Comparison of ENCODE assay signal across 21 mouse cellular contexts in genomic region chr4:124199884-124200844, GRCm38 (mm10).
DNase-seq lines count a peak whose midpoint lies in the region; ATAC-seq and TF ChIP-seq lines count a peak whose summit lies in the region.
"Had no signal": no experiment of that assay in that cellular context is flagged by ENCODE, and none has a peak within 500 bp of the region (broad histone marks: within the 10 kb centered on the region; RNA-seq: fewer than 3 reads in every experiment).

No protein-coding gene starts in this region.

- peaks cover 7% of the 10 kb centered on the region for H3K4me1 ChIP-seq in hindbrain, embryonic 11.5 days (replicated peaks; ENCODE audit: control insufficient read depth, insufficient read depth, low read length)
- H3K4me1 ChIP-seq in hindbrain, postnatal 0 days (ENCODE audit: insufficient read depth, low read length), result peaks cover 5% of the 10 kb centered on the region; the same call in 1 of the 2 replicates
- H3K4me1 ChIP-seq in embryonic facial prominence, embryonic 10.5 days, result peaks cover 29% of the 10 kb centered on the region
- H3K4me1 ChIP-seq in hindbrain, embryonic 14.5 days (replicated peaks; ENCODE audit: control insufficient read depth, insufficient read depth, low read length), result peaks cover 25% of the 10 kb centered on the region
- 0 out of 2 replicates have a peak, but pooled peaks cover 14% of the 10 kb centered on the region for H3K4me1 ChIP-seq in neural tube, embryonic 14.5 days (ENCODE audit: control insufficient read depth, insufficient read depth, low read length)
- H3K4me1 ChIP-seq in kidney, embryonic 16.5 days (ENCODE audit: insufficient read depth, low read length), result no peaks in the 10 kb centered on the region

- whole genome bisulfite sequencing in hindbrain, embryonic 11.5 days, result 13% methylated on average over 14 of the region's 14 CpGs
- 24% methylated on average over 14 of the region's 14 CpGs for WGBS in hindbrain, postnatal 0 days
- 20% methylated on average over 14 of the region's 14 CpGs for WGBS in embryonic facial prominence, embryonic 10.5 days
- 7% methylated on average over 14 of the region's 14 CpGs for WGBS in hindbrain, embryonic 14.5 days
- WGBS in neural tube, embryonic 14.5 days, result 9% methylated on average over 14 of the region's 14 CpGs
- WGBS in kidney, embryonic 16.5 days, result 28% methylated on average over 14 of the region's 14 CpGs

- H3K27ac ChIP-seq in hindbrain, embryonic 11.5 days (ENCODE audit: low read depth, low read length), result peak overlapping the region; percentile 70
- H3K27ac ChIP-seq in hindbrain, postnatal 0 days, result no peak overlapping the region
- peak overlapping the region; percentile 40; the same call in 1 of the 2 replicates for H3K27ac ChIP-seq in embryonic facial prominence, embryonic 10.5 days (replicated peaks)
- H3K27ac ChIP-seq in hindbrain, embryonic 14.5 days, result no peak overlapping the region
- H3K27ac ChIP-seq in neural tube, embryonic 14.5 days (ENCODE audit: low read depth, low read length), result no peak overlapping the region
- no peak overlapping the region for H3K27ac ChIP-seq in kidney, embryonic 16.5 days (ENCODE audit: low read length)
- H3K27ac ChIP-seq: embryonic facial prominence, embryonic 12.5 days; intestine, embryonic 15.5 days; kidney, postnatal 0 days; stomach, postnatal 0 days had no signal

- no peak for TF ChIP-seq CTCF in hindbrain, postnatal 0 days (IDR thresholded peaks at IDR 0.05; ENCODE audit: low read depth)

- H3K36me3 ChIP-seq in hindbrain, embryonic 11.5 days (ENCODE audit: control insufficient read depth, insufficient read depth, low read length), result no peaks in the 10 kb centered on the region
- no peaks in the 10 kb centered on the region for H3K36me3 ChIP-seq in hindbrain, postnatal 0 days (ENCODE audit: insufficient read depth, low read length)
- no peaks in the 10 kb centered on the region for H3K36me3 ChIP-seq in embryonic facial prominence, embryonic 10.5 days (replicated peaks)
- H3K36me3 ChIP-seq in hindbrain, embryonic 14.5 days (replicated peaks; ENCODE audit: control insufficient read depth, insufficient read depth), result no peaks in the 10 kb centered on the region
- H3K36me3 ChIP-seq in neural tube, embryonic 14.5 days (ENCODE audit: control insufficient read depth, insufficient read depth, low read length), result no peaks in the 10 kb centered on the region
- no peaks in the 10 kb centered on the region for H3K36me3 ChIP-seq in kidney, embryonic 16.5 days (ENCODE audit: insufficient read depth, low read length)
- H3K36me3 ChIP-seq: embryonic facial prominence, embryonic 12.5 days; intestine, embryonic 15.5 days had no signal

- ATAC-seq in hindbrain, embryonic 11.5 days (ENCODE audit: low FRiP score), result peak; percentile 82
- ATAC-seq in hindbrain, postnatal 0 days, result no peak
- ATAC-seq in hindbrain, embryonic 14.5 days (ENCODE audit: low FRiP score), result peak; percentile 59; the same call in 1 of the 2 replicates
- 0 out of 2 replicates have a peak, but pooled peaks have one; percentile 28 for ATAC-seq in neural tube, embryonic 14.5 days (ENCODE audit: low read depth)
- ATAC-seq in kidney, embryonic 16.5 days (ENCODE audit: low FRiP score, low TSS enrichment), result no peak
- ATAC-seq: intestine, embryonic 15.5 days; Patski had no signal

- 0 out of 2 replicates have a peak overlapping the region, but pooled peaks have one; percentile 34 for H3K9ac ChIP-seq in hindbrain, embryonic 11.5 days (ENCODE audit: low read depth, low read length)
- no peak overlapping the region for H3K9ac ChIP-seq in hindbrain, postnatal 0 days (replicated peaks; ENCODE audit: low read length)
- peak overlapping the region; percentile 29; the same call in 1 of the 2 replicates for H3K9ac ChIP-seq in hindbrain, embryonic 14.5 days
- no peak overlapping the region for H3K9ac ChIP-seq in neural tube, embryonic 14.5 days (replicated peaks; ENCODE audit: low read depth, low read length)
- no peak overlapping the region for H3K9ac ChIP-seq in kidney, embryonic 16.5 days (replicated peaks; ENCODE audit: low read length)
- H3K9ac ChIP-seq: embryonic facial prominence, embryonic 12.5 days; intestine, embryonic 15.5 days had no signal

- no peaks in the 10 kb centered on the region for H3K9me3 ChIP-seq in hindbrain, embryonic 11.5 days (ENCODE audit: control insufficient read depth, low read length)
- no peaks in the 10 kb centered on the region for H3K9me3 ChIP-seq in hindbrain, postnatal 0 days (ENCODE audit: low read length)
- peaks cover 7% of the 10 kb centered on the region; the same call in 1 of the 2 replicates for H3K9me3 ChIP-seq in embryonic facial prominence, embryonic 10.5 days
- no peaks in the 10 kb centered on the region for H3K9me3 ChIP-seq in hindbrain, embryonic 14.5 days (ENCODE audit: control insufficient read depth, low read length)
- H3K9me3 ChIP-seq in neural tube, embryonic 14.5 days (ENCODE audit: control insufficient read depth, low read length), result no peaks in the 10 kb centered on the region
- 0 out of 2 replicates have a peak, but pooled peaks cover 6% of the 10 kb centered on the region for H3K9me3 ChIP-seq in kidney, embryonic 16.5 days (ENCODE audit: low read length)
- H3K9me3 ChIP-seq: embryonic facial prominence, embryonic 12.5 days; intestine, embryonic 15.5 days had no signal

- no peaks in the 10 kb centered on the region for H3K27me3 ChIP-seq in hindbrain, embryonic 11.5 days (ENCODE audit: control insufficient read depth, insufficient read depth, low read length)
- H3K27me3 ChIP-seq in hindbrain, postnatal 0 days (ENCODE audit: insufficient read depth, low read length), result no peaks in the 10 kb centered on the region
- peaks cover 74% of the 10 kb centered on the region for H3K27me3 ChIP-seq in embryonic facial prominence, embryonic 10.5 days (replicated peaks; ENCODE audit: low read depth, poor library complexity, severe bottlenecking)
- H3K27me3 ChIP-seq in hindbrain, embryonic 14.5 days (ENCODE audit: control insufficient read depth, insufficient read depth, low read length), result no peaks in the 10 kb centered on the region
- H3K27me3 ChIP-seq in neural tube, embryonic 14.5 days (ENCODE audit: control insufficient read depth, insufficient read depth, low read length), result no peaks in the 10 kb centered on the region
- peaks cover 34% of the 10 kb centered on the region for H3K27me3 ChIP-seq in kidney, embryonic 16.5 days (ENCODE audit: insufficient read depth, low read length)

- no peak overlapping the region for H3K4me3 ChIP-seq in hindbrain, embryonic 11.5 days (ENCODE audit: low read depth, low read length)
- no peak overlapping the region for H3K4me3 ChIP-seq in hindbrain, postnatal 0 days (ENCODE audit: low read length)
- no peak overlapping the region for H3K4me3 ChIP-seq in embryonic facial prominence, embryonic 10.5 days
- H3K4me3 ChIP-seq in hindbrain, embryonic 14.5 days (replicated peaks; ENCODE audit: low read length), result no peak overlapping the region
- H3K4me3 ChIP-seq in neural tube, embryonic 14.5 days (ENCODE audit: low read depth, low read length), result no peak overlapping the region
- H3K4me3 ChIP-seq in kidney, embryonic 16.5 days (ENCODE audit: low read length), result no peak overlapping the region
- H3K4me3 ChIP-seq: embryonic facial prominence, embryonic 12.5 days; intestine, embryonic 15.5 days had no signal

- no peak overlapping the region for H3K4me2 ChIP-seq in hindbrain, embryonic 11.5 days (replicated peaks; ENCODE audit: low read depth, low read length)
- H3K4me2 ChIP-seq in hindbrain, postnatal 0 days (ENCODE audit: low read depth, low read length), result no peak overlapping the region
- no peak overlapping the region for H3K4me2 ChIP-seq in hindbrain, embryonic 14.5 days (replicated peaks)
- no peak overlapping the region for H3K4me2 ChIP-seq in neural tube, embryonic 14.5 days (ENCODE audit: low read depth, low read length)
- no peak overlapping the region for H3K4me2 ChIP-seq in kidney, embryonic 16.5 days (replicated peaks; ENCODE audit: low read depth, low read length)
- H3K4me2 ChIP-seq: embryonic facial prominence, embryonic 12.5 days; intestine, embryonic 15.5 days had no signal

- peak; percentile 50 for DNase-seq in hindbrain, embryonic 11.5 days (ENCODE audit: low spot score)
- DNase-seq in hindbrain, postnatal 0 days (ENCODE audit: low spot score), result no peak
- no peak for DNase-seq in embryonic facial prominence, embryonic 10.5 days (ENCODE audit: low spot score)
- DNase-seq in hindbrain, embryonic 14.5 days (ENCODE audit: low spot score), result no peak
- DNase-seq in urinary bladder, adult 18-20 months (ENCODE audit: low spot score in 2 of 2), result no peak
- DNase-seq: adrenal gland, postnatal 36 days; B cell, adult 2 months; cerebellum, postnatal 10 days; gastrocnemius, postnatal 10 days; heart, postnatal 10 days; liver; lung, adult 2 months; spleen, adult 18-20 months; thymus, postnatal 14 days had no signal

Comparison
In these comparisons a context has a peak if more than half of its experiments do, and no peak if none do; other contexts are left out.
1. ATAC-seq: peak in hindbrain, embryonic 11.5 days (single experiment), hindbrain, embryonic 14.5 days (single experiment) and neural tube, embryonic 14.5 days (single experiment); none in hindbrain, postnatal 0 days (single experiment) and kidney, embryonic 16.5 days (single experiment).
2. H3K27ac ChIP-seq: peak in hindbrain, embryonic 11.5 days (single experiment) and embryonic facial prominence, embryonic 10.5 days (single experiment); none in hindbrain, postnatal 0 days (single experiment), hindbrain, embryonic 14.5 days (single experiment), neural tube, embryonic 14.5 days (single experiment) and kidney, embryonic 16.5 days (single experiment).
3. H3K9ac ChIP-seq: peak in hindbrain, embryonic 11.5 days (single experiment) and hindbrain, embryonic 14.5 days (single experiment); none in hindbrain, postnatal 0 days (single experiment), neural tube, embryonic 14.5 days (single experiment) and kidney, embryonic 16.5 days (single experiment).